ENCODE assay signal across 27 mouse cellular contexts in the genomic region with DNA sequence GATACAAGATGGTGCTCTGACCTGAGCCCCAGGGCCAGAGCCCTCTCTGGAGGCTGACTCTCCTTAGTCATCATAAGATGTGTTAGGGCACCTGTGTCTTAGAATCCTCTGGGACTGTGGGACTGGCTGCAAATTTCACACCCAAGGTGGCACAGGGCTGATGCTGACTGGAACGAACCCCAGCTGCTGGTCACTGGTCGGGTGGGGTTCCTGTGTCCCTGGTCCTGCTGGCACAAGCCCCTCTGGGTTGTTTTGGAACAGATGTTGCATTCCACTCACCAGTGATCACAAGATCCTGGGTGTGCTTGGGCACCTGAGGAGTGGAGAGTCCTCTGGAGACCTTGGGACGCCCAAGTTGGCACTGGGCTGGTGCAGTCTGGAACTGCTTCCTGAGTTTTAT.
"Had no signal": no experiment of that assay in that cellular context is flagged by ENCODE, and none has a peak within 500 bp of the region (broad histone marks: within the 10 kb centered on the region; RNA-seq: fewer than 3 reads in every experiment).

No protein-coding gene starts in this region.

- H3K36me3 ChIP-seq: embryonic facial prominence, embryonic 10.5 days; embryonic facial prominence, embryonic 12.5 days; embryonic facial prominence, embryonic 13.5 days; embryonic facial prominence, embryonic 15.5 days; forebrain, embryonic 10.5 days; forebrain, embryonic 12.5 days; forebrain, embryonic 15.5 days had no signal

- H3K27ac ChIP-seq: embryonic facial prominence, embryonic 10.5 days; embryonic facial prominence, embryonic 12.5 days; embryonic facial prominence, embryonic 13.5 days; embryonic facial prominence, embryonic 15.5 days; forebrain, embryonic 10.5 days; forebrain, embryonic 12.5 days; forebrain, embryonic 13.5 days; forebrain, embryonic 15.5 days; gastrocnemius, adult 2 months had no signal

- H3K9ac ChIP-seq: embryonic facial prominence, embryonic 12.5 days; embryonic facial prominence, embryonic 13.5 days; embryonic facial prominence, embryonic 15.5 days; forebrain, embryonic 12.5 days; forebrain, embryonic 13.5 days; forebrain, embryonic 15.5 days; forebrain, postnatal 0 days had no signal

- H3K9me3 ChIP-seq: embryonic facial prominence, embryonic 10.5 days; embryonic facial prominence, embryonic 12.5 days; embryonic facial prominence, embryonic 13.5 days; embryonic facial prominence, embryonic 15.5 days; forebrain, embryonic 10.5 days; forebrain, embryonic 12.5 days; forebrain, embryonic 13.5 days; forebrain, embryonic 15.5 days had no signal

- H3K4me2 ChIP-seq: embryonic facial prominence, embryonic 12.5 days; embryonic facial prominence, embryonic 13.5 days; embryonic facial prominence, embryonic 15.5 days; forebrain, embryonic 12.5 days; forebrain, embryonic 13.5 days; forebrain, embryonic 15.5 days had no signal

- DNase-seq: cerebellum, adult 2 months; cerebellum, adult 8-10 months; cerebellum, adult 9-10 months; cerebellum, adult 9-11 months; cerebellum, postnatal 10 days; cerebellum, postnatal 14 days; cerebellum, postnatal 25 days; cerebellum, postnatal 36 days; embryo, embryonic 11 days; forebrain, postnatal 0 days; gastrocnemius, adult 2 months; gastrocnemius, postnatal 10 days; gastrocnemius, postnatal 14 days; gastrocnemius, postnatal 25 days; gastrocnemius, postnatal 36 days; heart, adult 18-20 months had no signal

- H3K4me1 ChIP-seq: embryonic facial prominence, embryonic 10.5 days; embryonic facial prominence, embryonic 12.5 days; embryonic facial prominence, embryonic 13.5 days; embryonic facial prominence, embryonic 15.5 days; forebrain, embryonic 10.5 days; forebrain, embryonic 12.5 days; forebrain, embryonic 13.5 days; forebrain, embryonic 15.5 days had no signal

- H3K27me3 ChIP-seq: embryonic facial prominence, embryonic 12.5 days; embryonic facial prominence, embryonic 13.5 days; embryonic facial prominence, embryonic 15.5 days; forebrain, embryonic 12.5 days; forebrain, embryonic 13.5 days; forebrain, embryonic 15.5 days had no signal

- H3K4me3 ChIP-seq: embryonic facial prominence, embryonic 10.5 days; embryonic facial prominence, embryonic 12.5 days; embryonic facial prominence, embryonic 13.5 days; embryonic facial prominence, embryonic 15.5 days; erythroblast, embryonic 14.5 days; forebrain, embryonic 10.5 days; forebrain, embryonic 12.5 days; forebrain, embryonic 13.5 days; forebrain, embryonic 15.5 days; gastrocnemius, adult 2 months had no signal

- ATAC-seq: forebrain, embryonic 13.5 days; forebrain, embryonic 14.5 days; forebrain, embryonic 15.5 days; forebrain, embryonic 16.5 days; forebrain, postnatal 0 days had no signal
